Mouse (Mus musculus) midbrain, embryonic 16.5 days (tissue): ENCODE measurements around the gene Arsb. TPM values are rescaled to one million over a fixed set of nuclear protein-coding genes. Genes with fewer than 3 reads are reported as not detected.

ENCODE experiments used
- ATAC-seq: fragments of 200-750 bp; cut with Nextera tagmentation; 2 replicates; pipeline ENCODE4 v1.8.0; 2017; ENCODE audit warnings: moderate TSS enrichment
- H3K27ac ChIP-seq: fragments of 300-500 bp; sonication (generic); 2 replicates; pipeline ENCODE4 v1.5.1; 2014; ENCODE audit warnings: mild to moderate bottlenecking, low read length, mixed read lengths
- H3K27me3 ChIP-seq: fragments of 300-500 bp; sonication (generic); 2 replicates; pipeline ENCODE4 v1.6.1; 2014; ENCODE audit warnings: low read depth, low read length, mixed read lengths; ENCODE audit not compliant: control insufficient read depth, insufficient read depth
- H3K36me3 ChIP-seq: fragments of 300-500 bp; sonication (generic); 2 replicates; pipeline ENCODE4 v1.6.1; 2014; ENCODE audit warnings: mild to moderate bottlenecking, low read length, moderate library complexity, mixed read lengths; ENCODE audit not compliant: control insufficient read depth, insufficient read depth
- H3K4me1 ChIP-seq: fragments of 300-500 bp; sonication (generic); 2 replicates; pipeline ENCODE4 v1.6.1; 2014; ENCODE audit warnings: mild to moderate bottlenecking, low read length, mixed read lengths; ENCODE audit not compliant: control insufficient read depth, insufficient read depth
- H3K4me2 ChIP-seq: fragments of 300-500 bp; sonication (generic); 2 replicates; pipeline ENCODE4 v1.6.1; 2014; ENCODE audit warnings: mild to moderate bottlenecking, low read length, mixed read lengths
- H3K4me3 ChIP-seq: fragments of 300-500 bp; sonication (generic); 2 replicates; pipeline ENCODE4 v1.5.1; 2014; ENCODE audit warnings: low read depth, mild to moderate bottlenecking, low read length, moderate library complexity, mixed read lengths
- H3K9ac ChIP-seq: fragments of 300-500 bp; sonication (generic); 2 replicates; pipeline ENCODE4 v1.6.1; 2014; ENCODE audit warnings: low read depth, low read length, mixed read lengths
- H3K9me3 ChIP-seq: fragments of 300-500 bp; sonication (generic); replicated peaks from 2 replicates; pipeline ENCODE4 v1.6.1; 2014; ENCODE audit warnings: mild to moderate bottlenecking, low read length, mixed read lengths; ENCODE audit not compliant: control insufficient read depth, poor library complexity, severe bottlenecking
- WGBS: fragments of 180-500 bp; shearing (Covaris S2); extraction: QIAGEN DNeasy Blood & Tissue Kit; methylation state at CpG from one replicate; pipeline ENCODE4 v1.1.7; 2014; 5-methylcytosine and 5-hydroxymethylcytosine counted together
- polyA plus RNA-seq: library from polyadenylated mRNA; unstranded; fragments of >200 nt; fragmentation: Nextera tagmentation; extraction: Ambion mirVana; gene quantifications from 2 replicates; pipeline ENCODE4 v1.2.1, GENCODE M21; 2015

Gene Arsb
- 10.5 and 11.8 TPM in 2 replicates for polyA plus RNA-seq

DNA sequence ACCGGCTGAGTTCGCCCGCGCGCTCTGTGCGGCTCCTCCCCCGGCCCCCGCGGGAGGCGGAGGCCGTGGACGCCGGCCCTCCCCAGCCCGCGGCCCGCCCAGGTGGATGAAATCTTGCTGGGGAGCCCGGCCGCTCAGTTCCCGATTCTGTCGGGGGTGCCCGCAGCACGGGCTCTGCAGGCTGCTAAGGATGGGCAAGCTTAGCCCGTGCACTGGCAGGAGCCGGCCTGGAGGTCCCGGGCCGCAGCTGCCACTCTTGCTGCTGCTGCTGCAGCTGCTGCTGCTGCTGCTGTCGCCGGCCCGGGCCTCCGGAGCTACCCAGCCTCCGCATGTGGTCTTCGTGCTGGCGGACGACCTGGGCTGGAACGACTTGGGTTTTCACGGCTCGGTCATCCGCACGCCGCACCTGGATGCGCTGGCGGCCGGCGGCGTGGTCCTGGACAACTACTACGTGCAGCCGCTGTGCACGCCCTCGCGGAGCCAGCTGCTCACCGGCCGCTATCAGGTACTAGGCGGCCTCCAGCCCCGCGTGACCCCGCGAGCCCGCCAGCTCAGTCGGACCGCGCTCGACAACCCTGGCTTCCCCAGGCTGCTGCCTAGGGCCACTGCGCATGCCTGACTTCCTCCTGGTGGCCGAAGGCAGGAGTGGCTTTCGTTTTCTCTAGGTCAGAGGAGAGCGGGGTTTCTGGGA is at the start of gene Arsb:
Gene Arsb, plus strand, starts transcription at position 43 of the 691 bp plus-strand sequence.
- Histone ChIP-seq H3K4me2 (peak within 1 kb of the TSS; percentile 87), H3K9ac (peak within 1 kb of the TSS; percentile 93), H3K9me3 (no peaks in the 10 kb centered on the region), H3K4me3 (peak within 1 kb of the TSS; percentile 70), H3K27ac (peak within 1 kb of the TSS; percentile 94), H3K36me3 (no peaks in the 10 kb centered on the region), H3K27me3 (no peaks in the 10 kb centered on the region), H3K4me1 (peaks cover 10% of the 10 kb centered on the region)
- peak; percentile 95 for ATAC-seq
- WGBS = under 1% methylated on average over 66 of the region's 66 CpGs

DNA sequence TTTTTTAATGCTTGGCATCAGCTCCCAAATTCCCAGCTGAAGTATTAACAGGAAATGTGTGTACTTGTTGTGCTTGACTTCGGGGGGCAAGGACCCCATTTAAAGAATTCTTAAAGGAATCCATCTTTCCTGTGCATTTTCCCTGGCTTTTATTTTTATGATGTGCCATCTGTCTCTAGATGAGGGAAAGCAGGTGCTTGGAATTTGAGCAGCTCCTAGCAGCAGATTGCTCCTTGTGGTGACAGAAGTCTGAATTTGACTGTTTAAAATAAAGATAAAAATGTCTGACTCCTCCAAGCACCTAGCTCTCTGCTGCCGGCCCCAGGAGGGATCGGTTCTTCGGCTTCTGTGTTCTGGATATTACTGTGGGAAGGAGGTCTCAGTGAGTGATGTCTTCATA is 49.5 kb upstream of the Arsb start:
- Histone ChIP-seq H3K27ac (no peak overlapping the region), H3K27me3 (no peaks in the 10 kb centered on the region), H3K4me1 (peaks cover 5% of the 10 kb centered on the region; the same call in 1 of the 2 replicates), H3K4me2 (no peak overlapping the region), H3K9me3 (no peaks in the 10 kb centered on the region), H3K36me3 (no peaks in the 10 kb centered on the region), H3K9ac (no peak overlapping the region), H3K4me3 (no peak overlapping the region)
- 78% methylated on average over 4 of the region's 4 CpGs for WGBS
- no peak for ATAC-seq

DNA sequence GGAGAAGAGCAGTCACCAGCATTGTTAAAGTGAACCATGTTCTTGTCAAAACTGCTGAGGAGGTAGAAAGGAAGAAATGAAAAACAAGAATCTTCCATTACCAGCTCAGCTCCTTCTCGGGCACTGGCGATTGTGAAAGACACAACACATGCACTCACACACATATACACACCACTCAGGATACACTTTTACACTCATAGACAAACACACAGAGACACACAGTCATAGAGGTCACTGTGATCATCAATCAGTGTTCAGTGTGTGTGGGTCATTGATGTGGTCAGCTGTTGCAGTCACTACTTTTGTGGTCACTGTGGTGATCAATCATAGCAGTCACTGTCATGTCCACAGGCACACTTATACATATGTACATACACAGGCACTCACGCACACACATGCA is 48.0 kb upstream of the Arsb start:
- H3K36me3 ChIP-seq = no peaks in the 10 kb centered on the region
- H3K4me3 ChIP-seq = no peak overlapping the region
- H3K27me3 ChIP-seq = no peaks in the 10 kb centered on the region
- H3K4me2 ChIP-seq = no peak overlapping the region
- H3K9me3 ChIP-seq = no peaks in the 10 kb centered on the region
- no peak overlapping the region for H3K9ac ChIP-seq
- no peak for ATAC-seq
- no peak overlapping the region for H3K27ac ChIP-seq
- WGBS = 83% methylated on average over 3 of the region's 3 CpGs
- peaks cover 5% of the 10 kb centered on the region; the same call in 1 of the 2 replicates for H3K4me1 ChIP-seq

DNA sequence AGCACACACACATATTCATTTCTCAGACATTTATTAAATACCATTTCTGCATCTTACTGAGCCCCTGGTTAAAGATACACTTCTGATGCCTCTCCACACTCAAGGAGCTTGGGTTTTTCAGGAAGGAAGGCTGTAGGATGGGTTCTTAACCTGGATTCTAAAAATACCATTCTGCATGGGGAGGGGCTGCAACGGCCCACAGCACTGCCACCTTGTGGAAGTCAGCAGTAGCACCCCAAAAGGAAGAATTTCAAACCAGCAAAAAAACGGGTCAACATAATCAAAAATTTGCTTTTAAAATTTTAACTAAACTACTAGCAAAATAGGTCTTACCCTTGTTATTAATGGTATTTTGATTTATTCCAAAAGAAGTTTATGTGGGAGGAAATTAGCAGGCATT is 47.2 kb upstream of the Arsb start:
- no peak overlapping the region for H3K27ac ChIP-seq
- ATAC-seq = peak; percentile 36; the same call in 1 of the 2 replicates
- H3K4me2 ChIP-seq = no peak overlapping the region
- H3K4me1 ChIP-seq = 0 out of 2 replicates have a peak, but pooled peaks cover 2% of the 10 kb centered on the region
- H3K27me3 ChIP-seq = no peaks in the 10 kb centered on the region
- no peak overlapping the region for H3K9ac ChIP-seq
- WGBS = 39% methylated on average over 2 of the region's 2 CpGs
- H3K9me3 ChIP-seq = no peaks in the 10 kb centered on the region
- no peaks in the 10 kb centered on the region for H3K36me3 ChIP-seq
- H3K4me3 ChIP-seq = no peak overlapping the region

DNA sequence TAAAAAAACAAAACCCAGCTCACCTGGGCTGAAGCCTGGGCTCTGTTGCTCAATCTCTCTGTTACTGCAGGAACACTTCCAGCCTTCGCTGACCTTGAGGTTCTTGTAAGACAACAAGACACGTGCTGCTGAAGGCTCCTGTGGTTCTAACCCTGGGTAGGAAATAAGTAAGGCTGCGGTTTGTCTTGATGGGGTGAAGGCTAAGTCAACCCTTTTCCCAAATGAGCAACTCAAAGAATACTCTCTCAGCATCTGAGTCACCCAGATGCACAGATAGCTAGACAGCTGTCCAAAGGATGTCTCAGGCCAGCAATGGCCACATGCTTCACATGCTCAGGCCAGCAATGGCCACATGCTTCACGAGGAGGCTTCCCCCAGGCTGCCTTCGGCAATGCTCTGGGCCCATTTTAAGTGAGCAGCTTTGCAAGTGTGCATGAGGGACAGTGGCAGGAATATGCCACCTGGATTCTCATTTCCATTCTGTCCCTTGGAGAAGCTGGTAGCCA is 36.2 kb upstream of the Arsb start:
- Histone ChIP-seq H3K36me3 (no peaks in the 10 kb centered on the region), H3K27me3 (no peaks in the 10 kb centered on the region), H3K4me2 (no peak overlapping the region), H3K27ac (no peak overlapping the region), H3K9me3 (no peaks in the 10 kb centered on the region), H3K4me3 (no peak overlapping the region), H3K4me1 (no peaks in the 10 kb centered on the region), H3K9ac (no peak overlapping the region)
- ATAC-seq = no peak
- WGBS = 88% methylated on average over 5 of the region's 5 CpGs

DNA sequence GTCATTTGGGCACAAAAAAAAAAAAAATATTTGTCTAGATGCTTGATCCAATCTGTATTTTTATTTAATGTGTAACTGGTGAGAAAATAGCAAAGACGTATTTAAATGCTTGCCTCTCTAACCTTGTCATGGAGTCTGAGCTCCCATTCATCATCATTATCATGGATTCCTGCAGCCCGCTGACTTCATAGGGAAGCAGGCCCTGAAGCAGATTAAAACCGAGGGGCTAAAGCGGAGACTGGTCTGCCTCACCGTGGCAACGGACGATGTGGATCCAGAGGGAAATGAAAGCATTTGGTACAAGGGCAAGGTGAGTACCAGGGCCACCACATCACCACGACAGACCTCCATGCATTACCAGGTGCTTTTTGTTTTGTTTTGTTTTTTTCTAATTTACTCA is 27.3 kb upstream of the Arsb start:
- Histone ChIP-seq H3K4me1 (no peaks in the 10 kb centered on the region), H3K36me3 (no peaks in the 10 kb centered on the region), H3K27me3 (no peaks in the 10 kb centered on the region), H3K27ac (no peak overlapping the region), H3K4me3 (no peak overlapping the region), H3K4me2 (no peak overlapping the region), H3K9ac (no peak overlapping the region), H3K9me3 (no peaks in the 10 kb centered on the region)
- WGBS = 14% methylated on average over 8 of the region's 8 CpGs
- peak; percentile 66 for ATAC-seq

DNA sequence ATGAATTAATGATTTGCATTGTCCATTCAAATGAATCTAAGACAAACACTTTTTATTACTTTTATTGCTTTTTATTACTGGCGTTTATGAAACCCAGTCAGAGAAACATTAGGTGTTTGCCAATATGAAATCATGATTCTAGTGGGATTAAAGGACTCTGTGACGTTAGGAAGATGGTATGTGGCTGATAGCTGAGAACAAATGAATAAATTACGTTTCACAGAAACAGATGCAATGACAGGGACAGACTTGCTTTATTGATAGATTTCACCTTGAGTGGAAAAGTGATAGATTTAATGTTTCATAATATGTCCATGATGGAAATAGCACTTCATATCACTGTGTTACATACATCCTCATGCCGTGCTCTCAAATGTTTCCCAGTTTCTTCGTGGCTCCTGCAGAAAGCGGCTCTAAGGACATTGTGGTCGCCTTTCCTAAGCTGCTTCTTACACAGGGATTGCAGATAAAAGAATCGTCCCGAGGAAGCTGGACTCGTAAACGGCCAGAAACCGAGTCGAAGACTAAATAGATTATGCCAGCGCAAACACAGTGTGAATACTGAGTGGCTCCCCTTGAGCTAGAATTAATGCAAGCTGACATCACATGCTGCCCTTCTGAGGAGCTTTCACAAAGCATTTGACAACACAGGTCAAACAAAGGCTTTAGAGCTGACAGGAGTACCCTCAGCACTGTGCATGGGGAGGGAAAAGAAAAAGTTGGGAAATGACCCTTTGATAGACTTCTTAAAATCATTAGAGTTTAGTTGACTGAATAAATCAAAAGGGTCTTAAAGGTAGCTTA is 18.6 kb upstream of the Arsb start:
- H3K4me2 ChIP-seq = peak overlapping the region; percentile 44
- peak overlapping the region; percentile 7; the same call in 1 of the 2 replicates for H3K4me3 ChIP-seq
- peaks cover 8% of the 10 kb centered on the region for H3K4me1 ChIP-seq
- ATAC-seq = peak; percentile 88
- H3K9me3 ChIP-seq = no peaks in the 10 kb centered on the region
- peak overlapping the region; percentile 34; the same call in 1 of the 2 replicates for H3K9ac ChIP-seq
- H3K36me3 ChIP-seq = no peaks in the 10 kb centered on the region
- peak overlapping the region; percentile 77 for H3K27ac ChIP-seq
- WGBS = 10% methylated on average over 14 of the region's 14 CpGs
- no peaks in the 10 kb centered on the region for H3K27me3 ChIP-seq

DNA sequence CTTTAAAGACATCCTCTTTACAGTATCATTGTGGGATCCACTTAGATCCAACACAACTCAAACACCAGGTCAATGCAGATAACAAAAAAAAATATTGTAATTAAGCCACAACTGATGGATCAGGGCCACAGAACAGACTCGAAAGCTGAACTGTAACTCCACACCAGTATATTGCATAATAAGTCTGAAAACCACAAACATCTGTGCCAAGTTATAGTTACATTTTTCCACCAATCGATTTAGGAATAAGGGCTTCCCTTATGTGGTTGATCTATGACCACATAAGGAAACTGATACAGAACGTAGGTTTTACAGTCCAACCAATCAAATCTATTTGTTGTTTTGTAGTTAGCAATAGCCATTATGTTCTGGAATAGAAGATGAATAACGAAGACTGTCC is 16.3 kb upstream of the Arsb start:
- Histone ChIP-seq H3K4me3 (no peak overlapping the region), H3K4me2 (no peak overlapping the region), H3K9ac (no peak overlapping the region), H3K9me3 (no peaks in the 10 kb centered on the region), H3K27me3 (no peaks in the 10 kb centered on the region), H3K36me3 (no peaks in the 10 kb centered on the region), H3K27ac (no peak overlapping the region), H3K4me1 (peaks cover 14% of the 10 kb centered on the region)
- no peak for ATAC-seq
- 90% methylated on average over 4 of the region's 4 CpGs for WGBS

DNA sequence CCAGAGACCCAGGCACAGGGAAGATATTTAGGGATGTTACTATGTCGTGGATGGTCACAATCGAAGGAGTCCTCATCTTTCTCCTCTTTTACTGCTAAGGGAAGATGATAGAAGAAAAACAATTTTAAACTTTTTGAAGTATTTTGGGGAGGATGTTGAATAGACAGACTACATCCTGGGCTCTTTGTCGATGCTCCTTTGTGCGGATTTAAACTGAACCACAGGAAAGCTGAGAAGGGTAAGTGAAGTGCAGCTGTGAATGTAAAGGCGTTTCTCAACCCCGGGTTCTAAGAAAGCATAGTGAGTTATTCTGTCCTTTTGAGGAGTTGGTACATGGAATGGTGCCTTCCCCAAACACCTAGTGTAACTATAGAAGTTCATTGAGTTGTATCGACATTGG is 14.8 kb upstream of the Arsb start:
- Histone ChIP-seq H3K4me3 (no peak overlapping the region), H3K9me3 (no peaks in the 10 kb centered on the region), H3K4me2 (no peak overlapping the region), H3K27me3 (no peaks in the 10 kb centered on the region), H3K36me3 (no peaks in the 10 kb centered on the region), H3K27ac (no peak overlapping the region), H3K9ac (no peak overlapping the region), H3K4me1 (peaks cover 14% of the 10 kb centered on the region)
- 90% methylated on average over 7 of the region's 7 CpGs for WGBS
- ATAC-seq = no peak
